Mouse (Mus musculus) heart, postnatal 0 days (tissue): ENCODE data around the gene Csrnp3.

Experiments
- CTCF ChIP-seq: IDR thresholded peaks from 2 replicates; pipeline ENCODE4 v1.5.1; 2016; ENCODE audit warnings: antibody characterized with exemption, control low read depth, low read depth
- EP300 ChIP-seq: IDR thresholded peaks from 2 replicates; pipeline ENCODE4 v1.6.1; 2016; ENCODE audit warnings: antibody characterized with exemption, low read depth

DNA sequence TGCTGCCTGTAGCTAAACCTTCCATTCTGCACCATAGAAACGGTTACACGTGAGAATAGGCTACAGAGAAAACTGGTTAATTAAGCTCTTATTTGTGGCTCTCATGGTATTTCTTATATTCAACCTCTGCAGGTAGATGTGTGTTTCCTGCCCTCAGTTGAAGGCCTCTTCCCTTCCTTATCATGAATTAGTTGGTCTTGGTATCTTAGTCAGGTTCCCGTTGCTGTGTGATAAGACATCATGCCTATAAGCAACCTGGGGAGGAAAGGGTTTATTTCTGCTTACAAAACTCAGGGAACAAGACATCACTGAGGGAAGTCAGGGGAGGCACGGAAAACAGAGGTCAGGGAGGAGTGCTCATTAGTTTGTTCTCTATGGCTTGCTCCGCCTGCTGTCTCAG is 48.7 kb downstream of the Csrnp3 start:
- TF ChIP-seq CTCF = no peak
- no peak for TF ChIP-seq EP300
